Mouse (Mus musculus) gastrocnemius, postnatal 36 days (tissue): Measurements from ENCODE around the gene St6galnac3. TPM values are rescaled to one million over a fixed set of nuclear protein-coding genes. Genes with fewer than 3 reads are reported as not detected.

Experiments used
- DNase-seq, 2 experiments: peaks; one replicate each; pipeline ENCODE4 v3.0.0; 2022
- intact Hi-C: fragments of 180-260 bp; cut with DNase I; formaldehyde crosslinking; loops from one replicate; pipeline ENCODE4 v1.15.1; 2025
- total RNA-seq, 2 experiments: library from RNA; stranded (reverse); gene quantifications; 2 replicates each; pipeline ENCODE4 v1.2.3; 2021

The St6galnac3 gene
- total RNA-seq, 2 experiments from 2014 or later: 1.0 to 4.0 TPM

DNA sequence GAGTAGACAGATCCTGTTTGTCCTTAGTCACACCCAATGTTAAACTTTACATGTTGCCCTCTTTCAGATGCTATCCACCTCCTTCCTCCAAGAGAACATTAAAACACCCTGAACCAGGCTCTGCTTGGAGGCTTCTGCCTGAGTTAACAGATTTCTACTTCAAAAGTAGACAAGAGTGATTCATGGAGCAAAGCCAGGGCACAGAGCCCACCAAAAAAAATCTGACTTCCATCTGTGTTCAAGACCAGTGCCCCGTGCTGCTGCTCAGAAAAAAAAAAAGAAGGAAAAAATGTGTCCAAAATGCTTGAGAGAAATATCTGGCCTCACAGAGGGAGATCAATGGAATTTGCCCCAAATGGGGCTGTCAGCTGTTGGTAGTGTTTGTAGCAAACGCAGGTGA lies 186.6 kb downstream of the St6galnac3 start:
- DNase-seq: no peak
- intact Hi-C loops: no loop called here

DNA sequence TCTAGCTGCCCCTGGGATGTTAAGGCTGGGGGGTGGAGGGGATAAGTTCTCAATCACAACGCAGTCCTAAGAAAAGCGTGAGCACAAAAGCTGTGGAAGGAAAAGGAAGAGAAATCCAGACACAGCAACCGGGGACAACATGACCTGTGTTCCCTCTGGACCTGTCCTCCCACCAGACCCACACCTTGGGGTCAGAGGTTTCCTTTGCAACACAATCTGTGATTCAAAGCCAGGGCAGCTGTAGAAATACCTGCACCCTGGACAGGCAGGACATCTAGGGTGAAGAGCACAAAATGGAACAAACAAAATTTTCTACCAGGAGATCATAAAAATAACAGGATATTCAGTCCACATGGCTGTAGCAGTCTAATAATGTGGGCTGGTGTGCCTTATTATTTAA lies 187.5 kb downstream of the St6galnac3 start:
- no peak for DNase-seq
- intact Hi-C loops: no loop called here

DNA sequence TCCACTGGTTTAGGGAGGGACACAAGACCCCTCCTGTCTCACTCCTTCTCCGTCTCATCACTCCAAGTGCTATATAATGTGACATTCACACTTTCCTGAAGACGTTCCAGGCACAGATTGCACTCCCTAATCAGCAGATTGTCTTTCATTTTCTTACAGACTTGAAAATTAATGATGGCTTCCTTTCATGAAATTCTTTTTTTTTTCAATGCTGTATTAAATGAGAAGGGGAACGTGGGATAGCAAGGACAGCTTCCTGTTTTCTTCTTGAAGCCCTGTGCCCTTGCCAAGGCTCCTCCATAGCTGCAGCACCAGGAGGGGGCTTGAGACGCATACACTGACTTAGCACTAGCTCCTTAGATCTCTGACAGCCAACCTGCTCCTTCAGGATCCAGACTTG lies 188.7 kb downstream of the St6galnac3 start:
- DNase-seq: no peak
- intact Hi-C loops: no loop called here

DNA sequence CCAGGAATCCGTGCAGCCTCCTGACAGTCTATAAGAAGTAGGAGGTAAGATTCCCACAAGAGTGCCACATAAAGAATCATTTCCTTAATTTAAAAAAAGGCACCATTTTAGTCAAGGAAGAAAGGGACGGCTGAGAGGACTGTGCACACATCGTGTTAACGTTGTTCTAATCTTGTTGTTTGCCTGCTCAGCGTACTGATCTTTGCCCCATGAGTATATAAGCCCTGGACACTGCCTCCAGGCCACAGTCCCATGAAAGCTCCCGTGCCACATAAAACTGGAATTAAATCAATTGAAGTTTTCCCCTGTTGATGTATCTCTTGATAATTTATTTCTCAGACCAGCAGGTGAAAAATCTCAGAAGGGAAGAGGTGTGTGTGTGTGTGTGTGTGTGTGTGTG lies 195.8 kb downstream of the St6galnac3 start:
- intact Hi-C loops: no loop called here

DNA sequence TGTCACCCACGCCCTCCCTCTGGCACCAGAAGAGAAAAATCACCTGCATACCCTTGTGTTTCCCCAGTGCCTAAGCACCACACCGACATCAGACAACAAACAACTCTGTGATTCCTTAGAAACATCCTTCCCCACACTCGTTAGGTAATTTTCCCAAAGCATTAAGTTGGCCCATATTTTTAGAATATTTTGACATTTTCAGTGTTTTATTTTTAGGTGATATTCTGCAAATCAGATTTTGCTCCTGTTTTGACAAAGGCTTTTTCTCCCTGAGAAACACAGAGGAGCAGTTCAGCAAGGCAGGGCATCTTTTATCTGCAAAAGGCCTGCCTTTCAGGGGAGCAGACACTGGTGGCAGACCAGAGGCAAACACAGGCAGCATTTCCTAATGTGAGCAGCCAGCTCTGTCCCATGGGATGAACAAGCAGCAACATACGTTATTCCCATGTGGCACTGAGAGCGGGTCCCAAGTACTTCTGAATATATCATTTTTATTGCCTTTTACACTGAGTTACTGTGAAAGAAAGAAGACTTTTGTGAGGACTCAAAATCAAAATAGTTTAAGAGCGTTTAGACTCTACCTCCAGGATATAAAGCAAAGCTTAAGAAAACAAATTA lies 199.7 kb downstream of the St6galnac3 start:
- intact Hi-C loops: no loop called here
- no peak for DNase-seq

More for the DNA sequence above, 195.8 kb downstream of the St6galnac3 start:
- no peak for DNase-seq

DNA sequence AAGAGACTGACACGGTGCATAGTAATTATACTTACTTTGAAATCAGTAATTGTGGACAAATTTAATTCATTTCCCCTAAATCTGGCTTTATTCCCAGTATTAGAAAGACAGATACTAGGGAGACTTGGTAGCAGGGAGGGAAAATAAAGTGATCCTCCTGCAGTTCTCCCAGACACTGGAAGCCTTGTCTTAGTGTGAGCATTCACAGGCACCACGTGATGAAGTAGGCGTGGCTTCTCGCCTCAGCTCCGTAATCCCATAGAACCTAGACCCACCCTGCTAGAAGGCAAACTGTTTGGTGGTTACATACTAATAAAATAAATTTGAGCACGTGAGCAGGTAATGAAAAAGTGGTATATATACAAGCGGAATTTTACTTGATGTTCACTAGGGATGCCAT lies 208.1 kb downstream of the St6galnac3 start:
- no peak for DNase-seq
- intact Hi-C loops: no loop called here

DNA sequence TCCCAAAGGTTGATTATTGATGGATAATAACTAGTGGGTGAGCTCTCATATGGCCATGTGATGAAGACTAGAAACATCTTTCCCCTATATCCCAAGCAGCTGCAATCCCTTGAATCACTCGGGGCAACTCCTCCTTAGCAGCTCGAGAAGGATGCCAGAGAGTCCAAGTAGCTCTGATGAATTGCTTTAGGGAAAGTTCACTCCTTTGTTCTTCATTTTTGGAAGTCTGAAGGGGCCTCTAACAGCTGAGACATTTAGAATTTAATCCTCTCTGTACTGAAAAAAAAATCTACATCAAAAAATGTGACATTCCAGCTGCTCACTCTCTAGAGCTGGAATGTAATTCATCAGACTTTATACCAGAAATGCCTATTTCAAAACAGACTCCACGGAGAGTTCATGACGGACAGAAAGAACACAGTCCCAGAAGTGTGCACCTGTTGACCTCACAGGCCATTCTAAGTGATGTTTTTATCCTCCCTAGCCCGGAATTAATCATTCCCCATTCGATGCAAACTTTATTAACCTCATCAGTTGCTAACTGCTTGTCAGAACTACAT lies 211.4 kb downstream of the St6galnac3 start:
- intact Hi-C loops: no loop called here
- no peak for DNase-seq

DNA sequence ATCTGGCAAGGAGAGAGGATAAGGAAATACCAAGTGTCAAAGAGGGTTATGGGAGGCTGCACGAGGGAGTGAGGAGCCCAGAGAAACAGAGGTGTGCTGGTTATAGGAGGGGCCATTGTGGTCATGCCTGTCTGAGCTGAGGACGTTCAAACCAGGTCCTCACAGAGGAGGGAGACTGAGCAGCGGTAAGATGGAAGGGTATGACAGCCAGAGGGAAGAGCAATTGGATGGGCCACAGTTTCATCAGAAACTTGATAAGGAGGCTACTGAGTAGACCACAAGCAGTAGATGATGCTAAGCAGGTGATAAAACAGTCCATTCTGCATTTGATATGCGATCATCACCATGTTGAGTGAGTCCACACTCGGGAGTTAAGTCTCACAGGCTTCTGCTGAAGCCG lies 212.4 kb downstream of the St6galnac3 start:
- intact Hi-C loops: no loop called here
- DNase-seq: no peak

DNA sequence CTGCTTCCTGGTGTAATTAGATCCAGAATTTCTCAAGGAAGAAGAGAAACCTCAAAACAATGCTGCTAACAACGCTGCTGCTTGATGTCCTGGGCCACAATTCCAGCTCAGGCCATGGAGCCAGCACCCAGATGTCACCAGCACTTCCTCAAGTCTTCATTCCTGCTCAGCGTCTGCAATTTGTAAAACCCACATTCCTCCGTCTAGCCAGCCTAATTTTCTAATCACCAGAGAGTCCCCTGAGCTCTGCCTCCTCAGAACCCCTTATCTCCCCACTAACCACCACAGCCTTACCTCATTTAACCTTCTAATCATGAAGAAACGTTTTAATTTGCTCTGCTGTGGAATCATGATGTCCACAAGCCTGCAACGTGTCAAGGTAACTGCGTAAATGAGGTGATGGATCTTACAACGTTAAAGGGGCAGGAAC lies 213.8 kb downstream of the St6galnac3 start:
- intact Hi-C loops: no loop called here
- DNase-seq: no peak

DNA sequence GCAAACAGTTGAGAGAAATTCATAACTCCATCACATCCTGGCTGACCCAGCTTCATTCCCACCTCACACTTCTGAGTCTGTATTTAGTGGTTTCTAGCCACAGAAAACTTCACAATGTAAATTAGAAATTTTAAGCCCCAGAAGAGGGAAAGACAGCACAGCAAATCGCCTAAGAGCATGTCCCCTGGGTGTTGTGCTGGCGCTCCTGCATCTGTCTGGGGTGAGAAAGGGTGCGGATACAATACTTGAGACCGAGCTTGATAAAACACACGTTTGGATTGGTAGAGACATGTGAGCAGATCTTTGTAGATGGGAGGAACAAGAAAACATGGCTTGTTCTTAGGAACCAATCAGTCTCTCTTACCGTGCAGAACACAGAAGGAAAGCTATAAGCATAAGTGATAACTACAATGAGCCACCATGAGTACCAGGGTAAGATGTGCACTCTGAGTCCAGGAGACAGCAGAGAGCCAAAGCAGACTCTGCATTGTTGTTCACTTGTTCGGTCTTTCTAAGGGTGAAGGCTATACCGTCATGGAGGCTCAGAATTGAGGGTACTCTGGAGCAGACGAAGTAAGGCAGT lies 214.8 kb downstream of the St6galnac3 start:
- DNase-seq: no peak
- intact Hi-C loops: no loop called here

DNA sequence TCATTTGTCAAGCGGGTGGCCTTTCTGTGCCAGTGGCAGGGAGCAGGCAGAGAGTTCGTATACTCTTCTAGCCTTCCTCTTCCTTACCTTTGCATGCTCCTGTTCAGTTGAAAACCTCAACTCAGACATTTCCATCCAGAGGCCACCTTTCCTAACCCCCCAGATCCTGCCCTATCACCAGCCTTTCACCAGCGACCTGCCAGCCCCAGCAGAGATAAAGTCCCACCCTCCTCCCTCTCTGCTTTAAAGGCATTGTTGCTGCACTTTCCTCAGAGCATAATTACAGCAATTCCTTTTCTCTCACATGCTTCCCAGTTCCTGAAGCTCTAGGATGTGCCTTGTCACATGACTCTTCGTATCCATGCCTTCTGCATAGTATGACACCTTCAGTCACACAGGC lies 215.3 kb downstream of the St6galnac3 start:
- intact Hi-C loops: no loop called here

DNA sequence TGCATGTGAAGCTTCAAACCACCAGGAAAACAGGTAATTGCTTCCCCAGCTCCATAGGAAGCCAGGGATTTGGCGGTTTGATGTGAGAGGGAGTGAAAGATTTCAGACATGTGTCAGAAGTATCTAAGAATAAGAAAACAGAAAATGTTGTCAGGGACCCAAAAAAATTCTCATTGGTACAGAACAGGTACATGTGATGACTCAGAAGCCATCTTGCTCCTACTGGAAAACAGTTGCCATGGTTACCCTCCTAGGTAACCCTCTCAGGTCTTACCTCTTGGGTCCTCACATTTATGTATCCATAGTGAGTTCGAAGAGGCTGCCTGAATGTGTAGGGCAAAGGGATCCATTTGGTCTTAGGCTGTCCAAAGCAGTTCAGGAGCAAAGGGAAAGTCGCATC lies 215.9 kb downstream of the St6galnac3 start:
- intact Hi-C loops: no loop called here
- no peak for DNase-seq

More for the DNA sequence above, 215.3 kb downstream of the St6galnac3 start:
- DNase-seq: no peak

DNA sequence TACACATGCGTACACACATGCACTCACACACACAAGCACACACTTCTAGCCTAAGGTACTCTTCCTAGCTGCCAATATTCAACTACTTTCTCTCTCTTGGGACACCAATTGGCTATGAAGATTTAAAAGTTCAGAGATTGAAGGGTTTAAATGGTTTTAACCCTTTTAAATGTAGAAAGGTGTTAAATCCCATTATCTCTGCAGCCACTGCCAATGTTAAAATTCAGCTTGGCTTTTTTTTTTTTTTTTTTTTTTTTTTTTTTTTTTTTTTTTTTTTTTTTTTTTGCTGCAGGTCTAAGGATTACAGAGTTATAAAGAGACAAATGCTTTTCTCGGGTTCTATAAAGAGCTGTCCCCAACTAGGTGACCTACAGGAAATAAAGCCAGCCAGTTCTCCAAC lies 216.4 kb downstream of the St6galnac3 start:
- no peak for DNase-seq
- intact Hi-C loops: no loop called here

DNA sequence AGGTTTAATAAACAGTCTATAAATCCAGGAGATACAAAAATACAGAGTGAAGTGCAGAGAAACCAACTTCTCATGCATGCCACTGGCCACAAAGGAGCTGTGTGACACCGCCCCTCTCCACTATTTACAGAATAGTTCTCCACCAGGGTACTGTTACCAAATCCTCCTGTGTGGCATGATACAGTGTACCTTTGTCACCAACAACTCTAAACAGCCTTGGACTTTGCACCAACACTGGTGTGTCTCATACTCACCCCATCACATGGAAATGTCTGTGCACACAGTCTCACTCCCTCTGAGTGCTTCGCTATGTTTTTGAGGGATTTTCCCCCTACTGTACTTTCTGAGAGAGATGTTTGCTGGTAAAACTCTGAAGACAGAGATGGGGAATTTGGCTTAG lies 217.4 kb downstream of the St6galnac3 start:
- intact Hi-C loops: no loop called here
- DNase-seq: no peak

DNA sequence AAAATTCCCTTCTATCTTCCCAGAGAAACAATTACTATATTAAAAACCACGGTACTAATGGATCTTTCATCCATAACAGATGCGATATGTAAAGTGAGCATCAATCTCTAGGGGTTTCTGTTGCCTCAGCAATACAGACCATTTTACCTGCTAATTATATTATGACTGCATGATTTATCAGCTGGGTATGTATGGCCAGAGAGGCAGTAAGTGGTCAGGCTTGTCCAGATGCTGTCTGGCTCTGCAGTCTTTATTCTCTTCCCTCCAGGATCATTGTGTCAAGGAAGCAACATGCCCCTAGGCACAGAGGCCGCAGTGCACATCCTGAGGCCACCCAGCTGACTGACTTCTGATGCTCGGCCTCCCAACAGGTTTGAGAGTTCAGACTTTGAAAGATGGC lies 222.5 kb downstream of the St6galnac3 start:
- intact Hi-C loops: loop anchor here (5.0 kb wide), 1 partner anchor 720 kb away; no protein-coding TSS in a partner anchor

DNA sequence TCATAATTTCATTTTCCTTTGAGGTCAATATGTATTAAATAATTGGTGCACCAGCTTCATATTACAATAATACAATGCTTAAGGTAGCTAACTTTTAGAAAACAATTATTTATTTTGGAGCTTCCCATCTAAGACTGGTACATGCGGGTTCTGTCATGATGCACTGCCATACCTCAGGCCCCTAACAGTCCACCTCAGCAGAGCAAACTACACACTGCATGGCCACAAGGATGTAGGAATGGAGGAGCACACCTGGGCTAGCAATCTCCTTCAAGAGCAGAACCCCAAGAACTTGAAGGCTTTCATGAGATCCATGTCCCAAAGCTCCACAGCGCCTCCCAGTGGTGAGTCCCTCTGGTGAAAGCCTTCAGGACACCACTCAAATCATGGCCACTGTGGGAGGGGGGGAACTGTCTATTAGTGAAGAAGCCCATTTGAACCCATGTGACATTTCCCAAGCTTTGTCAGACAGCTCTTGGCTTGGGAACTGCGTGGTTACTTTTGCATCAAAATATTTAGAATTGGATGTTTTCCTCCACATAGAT lies 223.6 kb downstream of the St6galnac3 start:
- intact Hi-C loops: loop anchor here (5.0 kb wide), 1 partner anchor 719 kb away; no protein-coding TSS in a partner anchor
- DNase-seq: peak; percentile 22 to 42

More for the DNA sequence above, 222.5 kb downstream of the St6galnac3 start:
- no peak for DNase-seq

DNA sequence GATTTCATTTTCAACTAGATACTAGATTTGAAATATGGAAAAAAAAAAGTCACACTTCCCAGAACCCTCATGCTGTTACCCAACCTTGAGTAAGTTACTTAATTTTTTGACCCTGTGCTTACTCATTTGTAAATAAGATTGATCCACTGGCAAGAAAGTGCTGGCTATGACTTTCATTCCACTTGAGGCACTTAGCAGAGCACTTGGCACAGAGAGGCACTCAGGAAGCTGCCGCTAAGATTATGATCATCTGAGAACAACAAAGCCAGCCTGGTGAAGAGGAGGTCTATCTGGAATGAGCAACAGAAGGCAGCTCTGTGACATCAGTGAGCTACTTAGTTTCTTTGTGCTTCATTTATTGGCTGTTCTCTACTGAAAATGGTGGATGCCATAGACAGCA lies 232.0 kb downstream of the St6galnac3 start:
- intact Hi-C loops: no loop called here
- no peak for DNase-seq

DNA sequence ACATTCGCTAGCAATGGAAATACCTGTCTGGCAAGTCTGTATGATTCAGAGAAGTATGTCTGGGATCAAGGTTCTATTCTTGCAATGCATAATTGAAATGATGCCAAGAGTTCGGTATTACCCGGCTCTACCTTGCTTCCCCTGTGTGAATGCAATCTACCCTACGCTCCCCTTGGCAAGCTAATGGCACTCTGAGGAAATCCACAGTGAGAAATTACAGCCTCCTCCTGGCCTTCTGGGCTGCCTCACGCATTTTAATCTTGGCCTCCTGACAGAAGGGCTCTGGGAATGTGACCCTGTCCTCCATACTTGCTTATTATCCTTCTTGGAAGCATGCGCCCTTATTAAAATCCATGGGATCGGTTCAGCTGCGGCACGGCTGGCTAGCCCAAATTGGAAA lies 235.3 kb downstream of the St6galnac3 start:
- intact Hi-C loops: no loop called here
- no peak for DNase-seq

DNA sequence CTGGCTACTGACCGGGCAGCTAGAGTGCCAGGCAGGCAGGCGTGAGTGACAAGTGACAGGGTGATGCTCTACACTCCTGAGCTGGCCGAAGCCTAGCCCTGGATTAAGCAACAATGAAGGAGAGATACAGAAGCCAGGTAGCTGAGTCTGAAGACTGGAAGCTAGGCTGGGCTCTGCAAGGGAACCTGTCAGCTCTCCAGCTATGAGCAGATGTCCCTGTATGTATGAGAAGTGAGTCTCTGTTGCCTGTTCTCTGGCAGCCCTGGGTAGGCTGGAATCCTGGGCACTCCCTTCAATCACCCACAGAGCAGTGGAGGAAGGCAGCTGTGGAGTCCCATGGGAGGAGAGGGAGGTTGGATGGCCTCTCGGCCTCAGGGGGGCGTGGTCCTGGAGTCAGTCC lies 236.0 kb downstream of the St6galnac3 start:
- no peak for DNase-seq
- intact Hi-C loops: no loop called here

DNA sequence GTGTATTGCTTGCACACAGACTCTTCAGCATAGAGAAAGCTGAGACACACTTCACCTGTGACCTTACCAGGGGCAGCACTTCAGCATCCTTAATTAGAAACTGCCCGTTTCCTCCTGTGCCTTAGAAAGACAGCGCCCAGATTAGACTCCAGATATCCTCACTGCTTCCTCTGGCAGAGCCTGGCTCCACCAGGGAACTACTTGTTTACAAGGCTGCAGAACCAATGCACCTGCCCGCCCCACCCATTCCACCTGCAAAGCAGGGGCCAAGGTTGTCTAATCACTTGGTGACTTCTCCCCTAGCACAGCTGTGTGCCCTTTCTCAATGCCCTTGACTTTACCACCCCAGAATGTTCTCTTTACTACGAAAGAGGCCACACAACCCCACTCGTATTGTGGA lies 239.8 kb downstream of the St6galnac3 start:
- intact Hi-C loops: no loop called here
- DNase-seq: no peak

DNA sequence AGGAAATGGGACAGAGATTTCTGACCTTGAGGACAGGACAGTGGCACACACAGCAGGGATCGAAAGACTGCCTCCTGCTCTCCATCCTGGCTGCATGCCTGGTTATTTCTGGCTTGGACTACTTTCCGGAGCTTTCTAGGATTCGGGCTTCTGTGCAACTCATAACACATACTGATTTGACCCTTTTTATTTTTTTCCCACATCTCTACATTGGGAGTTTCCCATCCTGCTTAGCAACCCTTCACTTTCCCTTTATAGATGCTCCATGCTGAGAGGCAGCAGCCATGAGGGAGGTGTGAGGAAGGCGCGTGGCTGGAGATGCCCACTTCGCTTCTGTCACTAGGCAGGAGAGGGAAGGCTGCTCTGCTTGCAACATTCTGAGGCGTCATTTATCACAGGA lies 240.3 kb downstream of the St6galnac3 start:
- DNase-seq: no peak
- intact Hi-C loops: no loop called here

DNA sequence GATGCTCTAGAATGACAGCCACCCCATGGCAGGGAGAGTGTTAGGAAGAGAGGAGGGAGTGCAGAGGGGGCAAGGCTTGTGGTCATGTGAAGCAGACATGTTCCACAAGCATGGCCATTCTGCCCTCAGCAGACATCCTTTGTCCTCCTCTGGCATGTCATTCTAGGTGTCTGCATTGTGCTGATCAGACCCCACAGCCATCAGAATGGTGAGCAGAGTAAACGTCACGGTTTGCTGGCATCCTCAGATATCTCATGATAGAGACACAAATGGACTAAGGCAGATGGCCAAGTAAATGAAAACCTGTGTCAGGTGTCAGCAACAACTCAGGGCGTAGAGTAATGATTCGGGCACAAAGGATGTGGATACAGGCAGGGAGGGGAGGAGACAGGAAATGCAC lies 241.3 kb downstream of the St6galnac3 start:
- intact Hi-C loops: no loop called here
- DNase-seq: no peak
